Mouse (Mus musculus): ENCODE measurements around the gene Slc13a2. TPM values are rescaled to one million over a fixed set of nuclear protein-coding genes. Genes with fewer than 3 reads are reported as not detected.
A peak's percentile ranks its signal among the peaks of the same experiment; 100 is the strongest.

The Slc13a2 gene
- polyA plus RNA-seq (2015; fragmentation: Nextera tagmentation; extraction: Ambion mirVana) = not detected in 2 replicates

DNA sequence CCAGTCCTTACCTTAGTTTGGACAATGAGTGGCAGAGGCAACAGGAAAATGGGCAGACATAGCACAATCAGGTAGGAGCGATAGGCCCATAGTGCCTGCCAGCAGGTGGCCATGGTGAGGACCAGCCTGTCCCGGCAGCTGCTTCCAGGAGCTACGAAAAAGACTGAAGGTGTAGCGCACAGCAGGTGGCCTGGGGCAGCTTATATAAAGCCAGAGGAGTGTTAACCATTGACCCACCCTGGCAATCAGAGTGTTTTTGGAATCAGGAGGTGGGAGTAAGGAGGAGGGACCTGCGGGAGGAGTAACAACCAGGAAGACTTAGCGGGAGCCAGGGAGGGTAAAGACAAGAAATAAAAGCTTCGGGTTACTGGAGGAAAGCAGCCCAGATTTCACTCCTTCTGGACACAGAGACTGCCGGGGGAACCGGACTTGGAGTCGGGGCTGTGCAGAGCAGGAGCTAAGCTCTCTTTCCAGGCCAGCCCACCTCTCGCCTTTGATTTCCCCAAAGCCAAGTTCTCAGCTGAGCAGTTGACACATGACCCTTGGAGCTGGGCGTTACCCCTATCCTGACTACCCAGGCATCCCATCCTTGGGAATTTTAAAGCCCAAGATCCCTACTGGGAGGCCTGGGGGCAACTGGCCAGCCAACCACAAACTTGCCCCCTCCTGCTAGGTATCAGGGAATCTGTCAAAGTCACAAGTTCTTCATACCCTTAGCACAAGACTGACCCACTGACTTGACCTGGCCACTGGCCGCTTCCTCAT, at the start of gene Slc13a2:
Slc13a2 (minus strand) TSS at position 163 of the 765 bp plus-strand sequence.
- Histone ChIP-seq H3K4me3 (replicated peaks; ENCODE audit: low read length) (no peak within 1 kb of the TSS), H3K36me3 (ENCODE audit: control insufficient read depth, insufficient read depth) (no peaks in the 10 kb centered on the region), H3K4me2 (ENCODE audit: low read length) (no peak within 1 kb of the TSS), H3K27ac (ENCODE audit: low read length) (no peak within 1 kb of the TSS), H3K9ac (replicated peaks; ENCODE audit: low read depth, low read length) (no peak within 1 kb of the TSS), H3K27me3 (replicated peaks; ENCODE audit: control insufficient read depth, insufficient read depth, low read length) (no peaks in the 10 kb centered on the region), H3K4me1 (replicated peaks; ENCODE audit: control insufficient read depth, insufficient read depth, low read length) (no peaks in the 10 kb centered on the region), H3K9me3 (ENCODE audit: control insufficient read depth, low read length) (no peaks in the 10 kb centered on the region)
- WGBS = 27% methylated on average over 13 of the region's 13 CpGs
- no peak for ATAC-seq

DNA sequence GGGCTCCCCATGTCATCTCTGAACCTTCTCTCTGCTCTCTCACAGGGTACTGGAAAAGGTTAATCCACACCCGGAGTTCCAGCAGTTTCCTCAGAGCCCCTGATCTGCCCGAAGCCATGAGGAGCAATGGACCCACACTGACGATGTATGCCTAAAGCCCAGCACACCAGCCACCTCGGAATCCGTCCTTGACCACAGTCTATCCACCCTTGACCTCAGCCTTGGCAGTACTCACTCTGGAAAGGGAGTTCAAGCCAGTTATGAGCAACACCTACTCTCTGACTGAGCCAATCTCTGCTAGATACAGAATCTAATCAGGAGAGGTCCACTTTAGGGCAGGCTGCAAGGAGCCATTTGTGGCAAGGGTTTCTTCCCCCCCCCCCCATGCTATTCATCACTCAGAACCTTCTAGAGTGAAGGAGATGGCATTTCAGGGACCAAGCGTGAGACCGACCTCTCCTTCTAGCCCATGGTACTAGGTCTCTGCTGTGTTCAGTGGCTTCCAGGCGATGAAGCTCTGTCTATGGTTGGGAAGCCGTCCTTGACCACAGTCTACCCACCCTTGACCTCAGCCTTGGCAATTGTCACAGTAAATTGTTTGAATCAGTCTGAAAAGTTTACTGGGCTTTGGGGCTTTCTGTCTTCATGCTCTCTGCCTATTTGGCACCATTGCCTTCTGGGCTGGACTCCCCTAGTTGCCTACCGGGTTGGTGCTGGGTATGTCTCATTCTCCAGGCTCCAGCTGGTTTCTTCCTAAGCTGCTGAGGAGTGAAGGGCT, 49.5 kb upstream of the Slc13a2 start:
- Histone ChIP-seq H3K4me1 (replicated peaks; ENCODE audit: control insufficient read depth, insufficient read depth, low read length) (peaks cover 3% of the 10 kb centered on the region), H3K27ac (ENCODE audit: low read length) (no peak overlapping the region), H3K9ac (replicated peaks; ENCODE audit: low read depth, low read length) (no peak overlapping the region), H3K9me3 (ENCODE audit: control insufficient read depth, low read length) (no peaks in the 10 kb centered on the region), H3K36me3 (ENCODE audit: control insufficient read depth, insufficient read depth) (peaks cover 5% of the 10 kb centered on the region; the same call in 1 of the 2 replicates), H3K4me3 (replicated peaks; ENCODE audit: low read length) (no peak overlapping the region), H3K27me3 (replicated peaks; ENCODE audit: control insufficient read depth, insufficient read depth, low read length) (no peaks in the 10 kb centered on the region), H3K4me2 (ENCODE audit: low read length) (no peak overlapping the region)
- no peak for ATAC-seq
- 93% methylated on average over 10 of the region's 10 CpGs for WGBS

DNA sequence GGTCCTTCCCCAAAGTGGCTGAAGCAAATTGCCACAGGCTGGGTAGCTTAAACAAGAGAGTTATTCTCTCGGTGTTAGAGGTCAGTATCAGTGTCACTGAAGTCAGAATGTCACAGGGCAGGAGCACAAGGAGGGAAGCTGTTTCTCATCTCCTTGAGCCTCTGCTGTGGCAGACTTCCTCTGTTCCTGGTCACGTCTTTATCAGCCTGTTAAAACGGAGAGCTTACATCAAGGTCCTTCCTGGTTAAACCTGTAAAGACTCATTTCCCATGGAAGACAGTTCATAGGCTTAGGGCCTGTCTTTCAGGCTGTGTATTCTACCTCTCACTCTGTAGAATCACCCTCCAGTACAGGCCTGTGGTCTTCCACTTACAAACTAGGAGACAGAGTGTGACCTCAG, 45.9 kb upstream of the Slc13a2 start:
- peaks cover 13% of the 10 kb centered on the region for H3K4me1 ChIP-seq (replicated peaks; ENCODE audit: control insufficient read depth, insufficient read depth, low read length)
- peaks cover 2% of the 10 kb centered on the region; the same call in 1 of the 2 replicates for H3K36me3 ChIP-seq (ENCODE audit: control insufficient read depth, insufficient read depth)
- no peak overlapping the region for H3K4me3 ChIP-seq (replicated peaks; ENCODE audit: low read length)
- no peak overlapping the region for H3K4me2 ChIP-seq (ENCODE audit: low read length)
- no peaks in the 10 kb centered on the region for H3K9me3 ChIP-seq (ENCODE audit: control insufficient read depth, low read length)
- no peak overlapping the region for H3K9ac ChIP-seq (replicated peaks; ENCODE audit: low read depth, low read length)
- 85% methylated on average over 3 of the region's 3 CpGs for WGBS
- no peaks in the 10 kb centered on the region for H3K27me3 ChIP-seq (replicated peaks; ENCODE audit: control insufficient read depth, insufficient read depth, low read length)
- no peak for ATAC-seq
- H3K27ac ChIP-seq (ENCODE audit: low read length) = no peak overlapping the region

DNA sequence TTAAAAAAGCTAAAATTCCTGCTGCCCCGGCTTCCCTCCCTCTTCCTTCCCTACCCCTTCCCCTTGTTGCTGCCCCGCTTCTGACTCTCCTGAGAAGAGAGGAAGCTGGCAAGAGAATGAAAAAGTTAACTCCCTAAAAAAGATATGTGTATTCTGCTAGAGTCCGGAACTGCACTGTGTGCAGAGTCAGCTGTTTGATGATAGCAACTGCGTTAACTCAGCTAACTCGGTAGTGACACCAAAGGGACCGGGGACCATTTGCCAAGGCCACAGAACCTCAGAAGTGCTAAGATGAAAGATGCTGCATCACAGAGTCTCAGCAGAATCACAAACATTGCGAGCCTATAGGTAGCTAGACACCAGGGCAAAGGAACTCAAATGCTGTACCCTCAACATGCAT, 45.5 kb upstream of the Slc13a2 start:
- Histone ChIP-seq H3K4me3 (replicated peaks; ENCODE audit: low read length) (no peak overlapping the region), H3K27ac (ENCODE audit: low read length) (no peak overlapping the region), H3K9me3 (ENCODE audit: control insufficient read depth, low read length) (no peaks in the 10 kb centered on the region), H3K36me3 (ENCODE audit: control insufficient read depth, insufficient read depth) (0 out of 2 replicates have a peak, but pooled peaks cover 2% of the 10 kb centered on the region), H3K4me2 (ENCODE audit: low read length) (no peak overlapping the region), H3K4me1 (replicated peaks; ENCODE audit: control insufficient read depth, insufficient read depth, low read length) (peaks cover 13% of the 10 kb centered on the region), H3K9ac (replicated peaks; ENCODE audit: low read depth, low read length) (no peak overlapping the region), H3K27me3 (replicated peaks; ENCODE audit: control insufficient read depth, insufficient read depth, low read length) (no peaks in the 10 kb centered on the region)
- no peak for ATAC-seq
- 96% methylated on average over 7 of the region's 7 CpGs for WGBS

DNA sequence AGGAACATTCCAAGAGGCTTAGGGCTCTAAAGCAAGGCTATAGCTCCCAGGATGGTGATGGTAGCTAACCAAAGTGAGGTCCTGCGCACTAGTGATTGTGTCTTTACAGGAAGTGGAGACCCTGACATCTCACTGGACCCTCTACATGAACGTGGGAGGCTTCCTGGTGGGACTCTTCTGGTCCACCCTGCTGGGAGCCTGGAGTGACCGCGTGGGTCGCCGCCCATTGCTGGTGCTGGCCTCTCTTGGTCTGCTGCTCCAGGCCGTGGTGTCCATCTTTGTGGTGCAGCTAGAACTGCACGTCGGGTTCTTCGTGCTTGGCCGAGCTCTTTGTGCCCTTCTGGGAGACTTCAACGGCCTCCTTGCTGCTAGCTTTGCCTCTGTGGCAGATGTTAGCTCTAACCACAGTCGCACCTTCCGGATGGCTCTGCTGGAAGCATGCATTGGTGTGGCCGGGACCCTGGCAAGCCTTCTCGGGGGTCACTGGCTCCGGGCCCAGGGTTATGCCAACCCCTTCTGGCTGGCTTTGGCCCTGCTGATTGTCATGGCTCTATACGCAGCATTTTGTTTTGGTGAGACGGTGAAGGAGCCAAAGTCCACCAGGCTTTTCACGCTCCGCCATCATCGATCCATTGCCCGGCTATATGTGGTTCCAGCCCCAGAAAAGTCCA, 44.4 kb upstream of the Slc13a2 start:
- Histone ChIP-seq H3K9me3 (ENCODE audit: control insufficient read depth, low read length) (no peaks in the 10 kb centered on the region), H3K4me2 (ENCODE audit: low read length) (peak overlapping the region; percentile 76), H3K36me3 (ENCODE audit: control insufficient read depth, insufficient read depth) (no peaks in the 10 kb centered on the region), H3K9ac (replicated peaks; ENCODE audit: low read depth, low read length) (peak overlapping the region; percentile 77), H3K27ac (ENCODE audit: low read length) (no peak overlapping the region), H3K27me3 (replicated peaks; ENCODE audit: control insufficient read depth, insufficient read depth, low read length) (no peaks in the 10 kb centered on the region), H3K4me1 (replicated peaks; ENCODE audit: control insufficient read depth, insufficient read depth, low read length) (peaks cover 13% of the 10 kb centered on the region), H3K4me3 (replicated peaks; ENCODE audit: low read length) (peak overlapping the region; percentile 67)
- ATAC-seq = peak; percentile 6; the same call in 1 of the 2 replicates
- WGBS = 43% methylated on average over 23 of the region's 23 CpGs

DNA sequence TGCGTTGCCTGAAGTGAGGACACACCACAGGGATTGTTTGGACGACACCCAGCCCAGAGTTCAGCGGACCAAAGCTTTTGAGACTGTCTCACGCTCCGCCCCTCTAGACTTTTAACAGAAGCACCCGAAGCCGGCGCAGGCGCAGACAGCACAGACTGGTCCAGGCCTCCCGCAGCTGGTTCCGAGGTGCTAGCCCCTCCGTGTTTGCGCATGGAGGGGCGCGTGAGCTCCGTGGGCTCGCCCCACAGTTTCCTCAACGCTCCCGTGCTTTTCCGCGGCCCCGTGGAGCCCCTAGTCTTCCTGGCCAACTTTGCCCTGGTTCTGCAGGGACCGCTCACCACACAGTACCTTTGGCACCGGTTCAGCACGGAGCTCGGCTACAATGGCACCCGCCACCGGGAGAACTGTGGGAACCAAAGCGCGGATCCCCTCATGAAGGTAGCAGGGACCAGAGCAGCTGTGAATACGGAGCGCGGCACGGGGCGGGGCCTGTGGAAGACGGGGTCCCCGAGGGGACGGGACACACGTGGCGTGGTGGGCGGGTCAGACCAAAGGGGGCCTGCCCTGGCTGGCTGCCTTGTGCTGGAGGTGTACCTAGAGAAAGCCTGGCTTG, 43.7 kb upstream of the Slc13a2 start, which contains the start of gene Slc46a1:
Slc46a1 (plus strand) TSS at position 130 of the 613 bp plus-strand sequence.
- peak within 1 kb of the TSS; percentile 67 for H3K4me3 ChIP-seq (replicated peaks; ENCODE audit: low read length)
- no peaks in the 10 kb centered on the region for H3K9me3 ChIP-seq (ENCODE audit: control insufficient read depth, low read length)
- peak within 1 kb of the TSS; percentile 77 for H3K9ac ChIP-seq (replicated peaks; ENCODE audit: low read depth, low read length)
- H3K27me3 ChIP-seq (replicated peaks; ENCODE audit: control insufficient read depth, insufficient read depth, low read length) = no peaks in the 10 kb centered on the region
- peak within 1 kb of the TSS; percentile 76 for H3K4me2 ChIP-seq (ENCODE audit: low read length)
- peaks cover 13% of the 10 kb centered on the region for H3K4me1 ChIP-seq (replicated peaks; ENCODE audit: control insufficient read depth, insufficient read depth, low read length)
- WGBS = under 1% methylated on average over 41 of the region's 41 CpGs
- H3K27ac ChIP-seq (ENCODE audit: low read length) = peak within 1 kb of the TSS; percentile 76
- no peaks in the 10 kb centered on the region for H3K36me3 ChIP-seq (ENCODE audit: control insufficient read depth, insufficient read depth)
- ATAC-seq = peak; percentile 93

DNA sequence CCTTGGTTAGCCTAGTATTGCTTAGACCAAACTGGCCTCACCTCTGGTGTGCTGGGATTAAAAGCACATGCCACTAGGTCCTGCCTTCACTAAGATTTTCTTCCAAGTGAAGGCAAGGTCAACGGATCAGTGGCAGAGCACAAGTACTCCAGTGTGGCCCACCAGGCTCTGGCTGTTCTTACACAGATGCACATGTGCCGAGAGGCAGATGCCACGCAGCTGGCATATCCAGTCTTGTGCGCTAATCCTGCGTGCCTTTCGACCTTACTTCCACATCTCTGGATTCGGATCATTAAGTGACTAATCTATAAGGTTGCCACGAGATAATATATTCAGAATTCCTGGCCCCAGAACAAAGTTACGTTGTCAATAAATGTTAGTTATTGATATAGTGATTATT, 43.1 kb upstream of the Slc13a2 start:
- WGBS = 25% methylated on average over 9 of the region's 9 CpGs
- peaks cover 13% of the 10 kb centered on the region for H3K4me1 ChIP-seq (replicated peaks; ENCODE audit: control insufficient read depth, insufficient read depth, low read length)
- H3K27ac ChIP-seq (ENCODE audit: low read length) = no peak overlapping the region
- H3K27me3 ChIP-seq (replicated peaks; ENCODE audit: control insufficient read depth, insufficient read depth, low read length) = no peaks in the 10 kb centered on the region
- peak overlapping the region; percentile 76 for H3K4me2 ChIP-seq (ENCODE audit: low read length)
- peak overlapping the region; percentile 67 for H3K4me3 ChIP-seq (replicated peaks; ENCODE audit: low read length)
- peak overlapping the region; percentile 77; the same call in 1 of the 2 replicates for H3K9ac ChIP-seq (replicated peaks; ENCODE audit: low read depth, low read length)
- no peaks in the 10 kb centered on the region for H3K36me3 ChIP-seq (ENCODE audit: control insufficient read depth, insufficient read depth)
- no peaks in the 10 kb centered on the region for H3K9me3 ChIP-seq (ENCODE audit: control insufficient read depth, low read length)
- no peak for ATAC-seq

DNA sequence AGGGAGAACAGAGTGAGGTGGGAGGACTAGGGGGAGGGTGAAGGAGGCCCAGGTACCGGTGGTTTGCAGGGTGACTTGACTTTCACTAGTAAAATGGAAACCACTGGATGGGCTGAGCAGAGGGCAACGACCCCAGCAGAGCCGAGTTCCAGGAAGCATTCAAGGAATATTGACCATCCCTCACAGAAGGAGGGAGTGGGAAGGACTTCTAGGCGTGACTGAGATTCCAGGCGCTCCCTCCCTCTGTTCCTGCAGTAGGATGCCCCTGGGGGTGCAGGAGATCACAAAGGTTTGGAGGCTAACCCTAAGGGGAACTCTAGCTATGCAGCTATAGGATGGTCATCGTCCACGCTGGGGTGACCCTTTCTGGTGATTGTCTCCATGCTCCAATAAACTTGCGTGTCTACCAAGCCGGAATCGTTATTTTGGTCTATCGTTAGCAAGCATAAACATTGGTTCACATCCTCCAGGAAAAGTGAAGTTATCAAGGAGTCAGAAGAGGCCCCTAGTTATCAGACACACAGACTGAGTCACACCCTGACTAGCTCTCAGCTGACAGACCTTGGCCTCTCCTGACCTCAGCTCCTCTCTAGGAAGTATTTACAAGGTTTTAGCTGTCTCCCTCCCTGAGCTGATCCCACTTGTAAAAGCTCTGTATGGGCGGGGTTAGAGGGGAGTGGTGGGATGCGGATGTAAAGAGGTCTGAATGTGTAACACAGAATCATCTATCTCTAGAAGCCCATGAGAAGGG, 41.4 kb upstream of the Slc13a2 start:
- no peaks in the 10 kb centered on the region for H3K36me3 ChIP-seq (ENCODE audit: control insufficient read depth, insufficient read depth)
- no peaks in the 10 kb centered on the region for H3K27me3 ChIP-seq (replicated peaks; ENCODE audit: control insufficient read depth, insufficient read depth, low read length)
- H3K4me1 ChIP-seq (replicated peaks; ENCODE audit: control insufficient read depth, insufficient read depth, low read length) = peaks cover 13% of the 10 kb centered on the region
- H3K4me2 ChIP-seq (ENCODE audit: low read length) = no peak overlapping the region
- H3K27ac ChIP-seq (ENCODE audit: low read length) = no peak overlapping the region
- 71% methylated on average over 13 of the region's 13 CpGs for WGBS
- no peak for ATAC-seq
- H3K9ac ChIP-seq (replicated peaks; ENCODE audit: low read depth, low read length) = no peak overlapping the region
- H3K4me3 ChIP-seq (replicated peaks; ENCODE audit: low read length) = no peak overlapping the region
- H3K9me3 ChIP-seq (ENCODE audit: control insufficient read depth, low read length) = no peaks in the 10 kb centered on the region
